Mouse (Mus musculus): ENCODE data around the gene Olfr1093. TPM values are rescaled to one million over a fixed set of nuclear protein-coding genes. Genes with fewer than 3 reads are reported as not detected.

The Olfr1093 gene
- total RNA-seq (2021) = not detected
- long read RNA-seq, experiment 1 = 0 reads
- long read RNA-seq, experiment 2 = 0 reads

GRCm38 (mm10) chr2:86782179-86782578 is at the start of gene Olfr1093:
TSS of gene Olfr1093 (plus strand) at chr2:86782479.
- no peak for TF ChIP-seq CTCF (conservative IDR thresholded peaks at IDR 0.05)
- H3K27ac ChIP-seq = no peak within 1 kb of the TSS
- no peak for DNase-seq (ENCODE audit: low spot score in 2 of 2)
- no peak within 1 kb of the TSS for H3K4me3 ChIP-seq

- no peak within 1 kb of the TSS for H3K27ac ChIP-seq
- H3K4me3 ChIP-seq = no peak within 1 kb of the TSS
- TF ChIP-seq CTCF (conservative IDR thresholded peaks at IDR 0.05) = no peak
- no peak for DNase-seq (ENCODE audit: low spot score in 2 of 2)
Measured at GRCm38 (mm10) chr2:86733601-86734000, 48.7 kb upstream of the Olfr1093 start, which contains the start of gene Olfr1089. TSS of gene Olfr1089 (minus strand) at chr2:86733701.

GRCm38 (mm10) chr2:86758893-86759292 is 23.4 kb upstream of the Olfr1093 start, which contains the start of gene Olfr1090:
TSS of gene Olfr1090 (minus strand) at chr2:86758993.
- Histone ChIP-seq H3K27ac (no peak within 1 kb of the TSS), H3K4me3 (no peak within 1 kb of the TSS)
- DNase-seq (ENCODE audit: low spot score in 2 of 2) = no peak
- TF ChIP-seq CTCF (conservative IDR thresholded peaks at IDR 0.05) = no peak

GRCm38 (mm10) chr2:86761050-86761449 is 21.2 kb upstream of the Olfr1093 start:
- no peak overlapping the region for H3K4me3 ChIP-seq
- H3K27ac ChIP-seq = no peak overlapping the region
- DNase-seq (ENCODE audit: low spot score in 2 of 2) = peak; percentile 10 to 24
- TF ChIP-seq CTCF (conservative IDR thresholded peaks at IDR 0.05) = no peak

GRCm38 (mm10) chr2:86809918-86810317 is 27.6 kb downstream of the Olfr1093 start, which contains the start of gene Olfr141:
TSS of gene Olfr141 (minus strand) at chr2:86810018.
- no peak for DNase-seq (ENCODE audit: low spot score in 2 of 2)
- no peak for TF ChIP-seq CTCF (conservative IDR thresholded peaks at IDR 0.05)
- Histone ChIP-seq H3K27ac (no peak within 1 kb of the TSS), H3K4me3 (no peak within 1 kb of the TSS)

GRCm38 (mm10) chr2:86824363-86824762 is 42.1 kb downstream of the Olfr1093 start, which contains the start of gene Olfr1094:
TSS of gene Olfr1094 (plus strand) at chr2:86824663.
- Histone ChIP-seq H3K27ac (no peak within 1 kb of the TSS), H3K4me3 (no peak within 1 kb of the TSS)
- DNase-seq (ENCODE audit: low spot score in 2 of 2) = no peak
- TF ChIP-seq CTCF (conservative IDR thresholded peaks at IDR 0.05) = no peak

Other genes with a start within 250 kb of the Olfr1093 start
- gene Olfr1079, start 240.0 kb upstream of the Olfr1093 start, total RNA-seq (2021) = not detected
- gene Olfr1080, start 224.2 kb upstream of the Olfr1093 start, total RNA-seq (2021) = not detected
- gene Olfr1082, start 183.5 kb upstream of the Olfr1093 start, total RNA-seq (2021) = not detected
- not detected for gene Olfr1084, start 142.8 kb upstream of the Olfr1093 start, total RNA-seq (2021)
- gene Olfr1085, start 120.5 kb upstream of the Olfr1093 start, total RNA-seq (2021) = not detected
- gene Olfr1086, start 102.4 kb upstream of the Olfr1093 start, total RNA-seq (2021) = not detected
- gene Olfr1087, start 84.1 kb upstream of the Olfr1093 start, total RNA-seq (2021) = not detected
- gene Olfr1089, start 48.8 kb upstream of the Olfr1093 start, total RNA-seq (2021) = not detected
- gene Olfr1090, start 23.5 kb upstream of the Olfr1093 start, total RNA-seq (2021) = not detected
- gene Olfr141, start 27.5 kb downstream of the Olfr1093 start, total RNA-seq (2021) = not detected
- not detected for gene Olfr1094, start 42.2 kb downstream of the Olfr1093 start, total RNA-seq (2021)
- not detected for gene Olfr1095, start 69.2 kb downstream of the Olfr1093 start, total RNA-seq (2021)
- gene Gm13723, start 92.3 kb downstream of the Olfr1093 start, total RNA-seq (2021) = not detected
- gene Olfr1097, start 109.7 kb downstream of the Olfr1093 start, total RNA-seq (2021) = not detected
- not detected for gene Olfr1098, start 142.1 kb downstream of the Olfr1093 start, total RNA-seq (2021)
- not detected for gene Olfr1099, start 178.2 kb downstream of the Olfr1093 start, total RNA-seq (2021)
- gene Olfr1100, start 197.5 kb downstream of the Olfr1093 start, total RNA-seq (2021) = not detected
- gene Olfr1101, start 208.7 kb downstream of the Olfr1093 start, total RNA-seq (2021) = not detected
- gene Olfr1102, start 215.9 kb downstream of the Olfr1093 start, total RNA-seq (2021) = not detected
- gene Olfr1104, start 244.6 kb downstream of the Olfr1093 start, total RNA-seq (2021) = not detected

Data from layer of hippocampus, adult 2 months (tissue).